Mouse (Mus musculus) ES-Bruce4 (cell line): ENCODE data around the gene Fam47e. TPM values are rescaled to one million over a fixed set of nuclear protein-coding genes. Genes with fewer than 3 reads are reported as not detected.

Experiments
- H3K27ac ChIP-seq: 2 replicates; pipeline ENCODE4 v1.5.1; 2012; ENCODE audit warnings: low read length, inconsistent platforms; ENCODE audit not compliant: insufficient read depth
- H3K27me3 ChIP-seq: 2 replicates; pipeline ENCODE4 v1.6.1; 2012; ENCODE audit warnings: mild to moderate bottlenecking, low read length, inconsistent platforms; ENCODE audit not compliant: control insufficient read depth, poor library complexity, insufficient read depth, severe bottlenecking
- H3K36me3 ChIP-seq: 2 replicates; pipeline ENCODE4 v1.6.1; 2012; ENCODE audit warnings: inconsistent platforms, mild to moderate bottlenecking, low read length, moderate library complexity; ENCODE audit not compliant: control insufficient read depth, poor library complexity, insufficient read depth, severe bottlenecking
- H3K4me1 ChIP-seq: one replicate; pipeline ENCODE4 v1.8.1; 2011; ENCODE audit warnings: low read length; ENCODE audit not compliant: control insufficient read depth, insufficient read depth
- H3K4me3 ChIP-seq: 2 replicates; pipeline ENCODE4 v1.5.1; 2011; ENCODE audit warnings: low read depth, mild to moderate bottlenecking, low read length
- H3K9ac ChIP-seq: 2 replicates; pipeline ENCODE4 v1.6.1; 2012; ENCODE audit warnings: low read depth, mild to moderate bottlenecking, inconsistent platforms; ENCODE audit not compliant: poor library complexity, severe bottlenecking
- H3K9me3 ChIP-seq: replicated peaks from 2 replicates; pipeline ENCODE4 v1.6.1; 2012; ENCODE audit warnings: mild to moderate bottlenecking, low read length, inconsistent platforms; ENCODE audit not compliant: control insufficient read depth, poor library complexity, insufficient read depth, severe bottlenecking
- CTCF ChIP-seq: IDR thresholded peaks from one replicate; pipeline ENCODE4 v1.8.1; 2011; ENCODE audit warnings: low read depth, low read length
- EP300 ChIP-seq: IDR thresholded peaks from 2 replicates; pipeline ENCODE4 v1.6.1; 2011; ENCODE audit warnings: low read depth, low read length; ENCODE audit not compliant: insufficient read depth
- POLR2A ChIP-seq: IDR thresholded peaks from one replicate; pipeline ENCODE4 v1.8.1; 2011; ENCODE audit warnings: low read length; ENCODE audit not compliant: insufficient read depth
- polyA plus RNA-seq: library from polyadenylated mRNA; stranded (reverse); fragments of >200 nt; gene quantifications from 2 replicates; pipeline ENCODE4 v1.2.4, GENCODE M21; 2011; ENCODE audit warnings: low read depth; ENCODE audit not compliant: missing spikeins, insufficient read depth, insufficient read length

Fam47e gene
- polyA plus RNA-seq, 1 experiment, result not detected

- TF ChIP-seq POLR2A, result no peak
- no peak for TF ChIP-seq EP300
- TF ChIP-seq CTCF, result no peak
- H3K36me3 ChIP-seq, result no peaks in the 10 kb centered on the region
- no peaks in the 10 kb centered on the region for H3K9me3 ChIP-seq
- no peaks in the 10 kb centered on the region for H3K4me1 ChIP-seq
- H3K27me3 ChIP-seq, result no peaks in the 10 kb centered on the region
- H3K9ac ChIP-seq, result no peak overlapping the region
- H3K27ac ChIP-seq, result no peak overlapping the region
- no peak overlapping the region for H3K4me3 ChIP-seq
These were observed 1.0 kb downstream of the Fam47e start for GRCm38 (mm10) chr5:92555905-92556304.

GRCm38 (mm10) chr5:92557508-92557907 lies 2.6 kb downstream of the Fam47e start:
- H3K36me3 ChIP-seq, result no peaks in the 10 kb centered on the region
- H3K4me3 ChIP-seq, result no peak overlapping the region
- TF ChIP-seq CTCF, result no peak
- no peak for TF ChIP-seq EP300
- TF ChIP-seq POLR2A, result no peak
- no peaks in the 10 kb centered on the region for H3K9me3 ChIP-seq
- H3K27ac ChIP-seq, result no peak overlapping the region
- no peak overlapping the region for H3K9ac ChIP-seq
- H3K27me3 ChIP-seq, result no peaks in the 10 kb centered on the region
- no peaks in the 10 kb centered on the region for H3K4me1 ChIP-seq

- H3K9me3 ChIP-seq, result no peaks in the 10 kb centered on the region
These were observed 5.3 kb downstream of the Fam47e start for GRCm38 (mm10) chr5:92560201-92560600.

DNA sequence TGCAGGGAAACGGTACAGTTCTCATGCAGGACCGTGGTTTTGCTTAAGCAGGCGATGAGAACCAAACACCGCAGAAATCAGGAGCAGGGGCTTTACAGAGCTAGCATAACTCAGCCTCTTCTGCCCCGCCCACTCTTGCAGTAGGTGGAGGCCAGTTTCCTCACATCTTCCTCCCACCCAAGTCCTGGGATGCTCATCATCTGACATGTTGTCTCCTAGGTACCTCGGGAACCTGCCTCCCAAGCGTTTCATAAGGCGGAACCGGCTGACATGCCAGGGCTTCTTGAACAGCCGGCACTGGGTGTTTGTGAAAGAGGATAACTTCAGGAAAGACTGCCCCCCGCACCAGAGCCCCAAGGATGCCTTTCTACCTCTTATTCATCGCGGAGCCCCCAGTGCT lies 7.1 kb downstream of the Fam47e start:
- no peaks in the 10 kb centered on the region for H3K27me3 ChIP-seq
- no peaks in the 10 kb centered on the region for H3K36me3 ChIP-seq
- no peak for TF ChIP-seq EP300
- TF ChIP-seq CTCF, result no peak
- TF ChIP-seq POLR2A, result no peak
- no peaks in the 10 kb centered on the region for H3K9me3 ChIP-seq
- H3K4me1 ChIP-seq, result no peaks in the 10 kb centered on the region
- no peak overlapping the region for H3K4me3 ChIP-seq
- no peak overlapping the region for H3K27ac ChIP-seq
- no peak overlapping the region for H3K9ac ChIP-seq

More at GRCm38 (mm10) chr5:92560201-92560600, 5.3 kb downstream of the Fam47e start:
- H3K4me1 ChIP-seq, result no peaks in the 10 kb centered on the region
- TF ChIP-seq EP300, result no peak
- TF ChIP-seq CTCF, result no peak
- H3K36me3 ChIP-seq, result no peaks in the 10 kb centered on the region
- H3K27ac ChIP-seq, result no peak overlapping the region
- H3K27me3 ChIP-seq, result no peaks in the 10 kb centered on the region
- no peak overlapping the region for H3K4me3 ChIP-seq
- no peak overlapping the region for H3K9ac ChIP-seq

DNA sequence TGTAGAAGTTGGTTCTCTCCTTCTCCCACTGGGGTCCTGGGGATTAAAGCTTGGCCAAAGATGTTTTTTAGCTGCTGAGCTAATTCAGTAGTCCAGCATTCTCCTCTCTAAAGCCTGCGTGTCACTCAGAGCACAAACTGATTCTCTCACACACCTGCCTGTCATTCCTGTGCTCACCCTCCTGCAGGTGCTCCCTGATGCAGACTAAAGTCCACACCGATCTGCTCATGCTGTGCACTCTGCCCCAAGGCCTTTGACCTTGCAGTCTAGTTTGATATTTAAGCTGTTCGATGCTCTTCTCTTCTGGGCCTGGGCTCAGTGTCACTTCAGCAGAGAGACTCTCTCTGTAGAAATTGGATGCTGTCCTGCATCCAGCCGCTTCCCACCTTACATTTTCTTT lies 16.4 kb downstream of the Fam47e start:
- Histone ChIP-seq H3K36me3 (no peaks in the 10 kb centered on the region), H3K27ac (no peak overlapping the region), H3K27me3 (no peaks in the 10 kb centered on the region), H3K9me3 (no peaks in the 10 kb centered on the region), H3K4me1 (no peaks in the 10 kb centered on the region), H3K4me3 (no peak overlapping the region), H3K9ac (no peak overlapping the region)
- TF ChIP-seq EP300 (no peak), POLR2A (no peak), CTCF (no peak)

DNA sequence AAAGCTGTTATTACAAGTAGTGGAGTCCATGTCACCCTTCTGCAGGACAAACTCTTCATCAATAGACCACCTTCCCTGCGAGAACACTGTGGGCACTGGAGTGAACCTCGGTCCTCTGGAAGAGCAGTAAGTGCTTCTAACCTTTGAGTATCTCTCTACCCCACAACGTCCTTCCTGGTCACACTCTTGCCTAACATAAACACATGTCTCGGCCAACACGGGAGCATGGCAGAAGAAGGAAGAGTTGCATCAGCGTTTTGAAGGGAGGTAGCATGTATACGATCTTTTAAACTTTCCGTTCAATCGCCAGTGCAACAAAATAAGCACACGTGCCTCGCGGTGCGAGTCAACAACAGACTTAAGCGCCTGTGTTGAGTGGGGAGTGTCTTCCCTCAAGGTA lies 24.7 kb downstream of the Fam47e start:
- no peaks in the 10 kb centered on the region for H3K27me3 ChIP-seq
- H3K36me3 ChIP-seq, result no peaks in the 10 kb centered on the region
- H3K9me3 ChIP-seq, result no peaks in the 10 kb centered on the region
- H3K9ac ChIP-seq, result no peak overlapping the region
- H3K4me1 ChIP-seq, result no peaks in the 10 kb centered on the region
- no peak overlapping the region for H3K27ac ChIP-seq
- TF ChIP-seq POLR2A, result no peak
- TF ChIP-seq EP300, result no peak
- TF ChIP-seq CTCF, result no peak
- no peak overlapping the region for H3K4me3 ChIP-seq
